Mouse (Mus musculus): ENCODE data around the gene B430306N03Rik.
"Not testable (repeated sequence)": the region's sequence is repeated elsewhere in the genome, so short reads cannot be mapped to it uniquely, and the experiment has no call there.

B430306N03Rik gene

GRCm38 (mm10) chr17:48312124-48312523, 3.8 kb upstream of the B430306N03Rik start:
- DNase-seq (ENCODE audit: extremely low read depth, low read depth): no peak

GRCm38 (mm10) chr17:48318686-48319085, 2.7 kb downstream of the B430306N03Rik start:
- DNase-seq (ENCODE audit: extremely low read depth, low read depth): no peak

GRCm38 (mm10) chr17:48321279-48321678, 5.3 kb downstream of the B430306N03Rik start:
- no peak for DNase-seq (ENCODE audit: extremely low read depth, low read depth)

- no peak for DNase-seq (ENCODE audit: extremely low read depth, low read depth)
Observed at GRCm38 (mm10) chr17:48323236-48323635, 7.3 kb downstream of the B430306N03Rik start.

GRCm38 (mm10) chr17:48324258-48324657, 8.3 kb downstream of the B430306N03Rik start:
- no peak for DNase-seq (ENCODE audit: extremely low read depth, low read depth)

- no peak for DNase-seq (ENCODE audit: extremely low read depth, low read depth)
Observed at GRCm38 (mm10) chr17:48325093-48325492, 9.2 kb downstream of the B430306N03Rik start.

GRCm38 (mm10) chr17:48325638-48326037, 9.7 kb downstream of the B430306N03Rik start:
- no peak for DNase-seq (ENCODE audit: extremely low read depth, low read depth)

- DNase-seq (ENCODE audit: extremely low read depth, low read depth): no peak
Observed at GRCm38 (mm10) chr17:48326656-48327055, 10.7 kb downstream of the B430306N03Rik start.

- no peak for DNase-seq (ENCODE audit: extremely low read depth, low read depth)
Observed at GRCm38 (mm10) chr17:48332524-48332923, 16.6 kb downstream of the B430306N03Rik start.

- no peak for DNase-seq (ENCODE audit: extremely low read depth, low read depth)
Observed at GRCm38 (mm10) chr17:48334186-48334585, 18.2 kb downstream of the B430306N03Rik start.

GRCm38 (mm10) chr17:48336857-48337256, 20.9 kb downstream of the B430306N03Rik start:
- DNase-seq (ENCODE audit: extremely low read depth, low read depth): peak; percentile 55

- no peak for DNase-seq (ENCODE audit: extremely low read depth, low read depth)
Observed at GRCm38 (mm10) chr17:48340267-48340666, 24.3 kb downstream of the B430306N03Rik start.

- DNase-seq (ENCODE audit: extremely low read depth, low read depth): peak; percentile 88
Observed at GRCm38 (mm10) chr17:48341947-48342346, 26.0 kb downstream of the B430306N03Rik start.

- DNase-seq (ENCODE audit: extremely low read depth, low read depth): no peak
Observed at GRCm38 (mm10) chr17:48343065-48343464, 27.1 kb downstream of the B430306N03Rik start.

GRCm38 (mm10) chr17:48345824-48346223, 29.9 kb downstream of the B430306N03Rik start:
- DNase-seq (ENCODE audit: extremely low read depth, low read depth): no peak

GRCm38 (mm10) chr17:48346231-48346630, 30.3 kb downstream of the B430306N03Rik start, which contains the start of gene Trem2:
TSS of gene Trem2 (plus strand) at chr17:48346401.
- no peak for DNase-seq (ENCODE audit: extremely low read depth, low read depth)

- DNase-seq (ENCODE audit: extremely low read depth, low read depth): no peak
Observed at GRCm38 (mm10) chr17:48346834-48347233, 30.9 kb downstream of the B430306N03Rik start.

- peak; percentile 59 for DNase-seq (ENCODE audit: extremely low read depth, low read depth)
Observed at GRCm38 (mm10) chr17:48347287-48347686, 31.3 kb downstream of the B430306N03Rik start.

- DNase-seq (ENCODE audit: extremely low read depth, low read depth): no peak
Observed at GRCm38 (mm10) chr17:48350681-48351193, 34.8 kb downstream of the B430306N03Rik start.

- not testable (repeated sequence) for DNase-seq (ENCODE audit: extremely low read depth, low read depth)
Observed at GRCm38 (mm10) chr17:48352976-48353375, 37.0 kb downstream of the B430306N03Rik start.

GRCm38 (mm10) chr17:48355822-48356221, 39.9 kb downstream of the B430306N03Rik start:
- DNase-seq (ENCODE audit: extremely low read depth, low read depth): no peak

- no peak for DNase-seq (ENCODE audit: extremely low read depth, low read depth)
Observed at GRCm38 (mm10) chr17:48357892-48358291, 42.0 kb downstream of the B430306N03Rik start.

GRCm38 (mm10) chr17:48359616-48360015, 43.7 kb downstream of the B430306N03Rik start, which contains the start of gene Treml1:
TSS of gene Treml1 (plus strand) at chr17:48359916.
- DNase-seq (ENCODE audit: extremely low read depth, low read depth): no peak

Measured in MEL-GATA-1-ER (cell line).